7 mouse cellular contexts compared by ENCODE assay signal in the genomic region with DNA sequence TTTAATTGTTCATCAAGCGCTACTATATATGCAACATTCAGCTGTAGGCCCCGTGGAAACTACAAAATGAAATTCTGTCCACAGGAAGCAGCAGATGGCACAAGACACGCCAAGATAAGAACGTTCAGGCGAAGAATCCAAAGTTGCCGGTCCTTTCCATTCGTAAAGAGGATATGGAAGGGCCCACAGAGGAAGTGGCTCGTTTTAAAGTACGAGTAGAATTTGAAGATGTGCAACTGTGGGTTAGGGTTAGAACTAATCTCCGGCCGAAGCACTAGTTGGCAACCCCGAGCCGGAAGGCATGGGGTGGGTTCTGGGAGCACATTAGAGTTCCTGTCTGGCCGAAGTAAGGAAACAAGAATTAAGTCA. TPM values are rescaled to one million over a fixed set of nuclear protein-coding genes. Genes with fewer than 3 reads are reported as not detected.
DNase-seq lines count a peak whose midpoint lies in the region; ATAC-seq and TF ChIP-seq lines count a peak whose summit lies in the region.

No protein-coding gene starts in this region.

- H3K4me1 ChIP-seq in lung, postnatal 0 days (ENCODE audit: insufficient read depth, low read depth, low read length): no peaks in the 10 kb centered on the region
- H3K4me1 ChIP-seq in hindbrain, embryonic 16.5 days (ENCODE audit: control insufficient read depth, insufficient read depth, low read depth, low read length): peaks cover 6% of the 10 kb centered on the region
- 0 out of 2 replicates have a peak, but pooled peaks cover 5% of the 10 kb centered on the region for H3K4me1 ChIP-seq in midbrain, embryonic 12.5 days

- H3K27me3 ChIP-seq in lung, postnatal 0 days (replicated peaks; ENCODE audit: insufficient read depth, low read length): no peaks in the 10 kb centered on the region
- no peaks in the 10 kb centered on the region for H3K27me3 ChIP-seq in hindbrain, embryonic 16.5 days (replicated peaks; ENCODE audit: control insufficient read depth, insufficient read depth, low read length)
- H3K27me3 ChIP-seq in midbrain, embryonic 12.5 days: no peaks in the 10 kb centered on the region

- ATAC-seq in lung, postnatal 0 days: no peak; the same call in 1 of the 2 replicates
- ATAC-seq in common myeloid progenitor, adult 5-6 weeks (replicated peaks; ENCODE audit: low read depth, poor library complexity, severe bottlenecking): peak; percentile 77
- ATAC-seq in hindbrain, embryonic 16.5 days: no peak; the same call in 1 of the 2 replicates
- no peak; the same call in 1 of the 2 replicates for ATAC-seq in midbrain, embryonic 12.5 days (ENCODE audit: low FRiP score, low read depth)

- TF ChIP-seq CTCF in lung, postnatal 0 days (IDR thresholded peaks at IDR 0.05): no peak; the same call in 1 of the 2 replicates

- peak overlapping the region; percentile 95 for H3K27ac ChIP-seq in lung, postnatal 0 days (ENCODE audit: low read length)
- H3K27ac ChIP-seq in hindbrain, embryonic 16.5 days (ENCODE audit: low read depth, low read length): peak overlapping the region; percentile 92
- peak overlapping the region; percentile 85 for H3K27ac ChIP-seq in midbrain, embryonic 12.5 days (replicated peaks)

- under 1% methylated on average over 14 of the region's 14 CpGs for WGBS in lung, postnatal 0 days
- WGBS in hindbrain, embryonic 16.5 days: under 1% methylated on average over 14 of the region's 14 CpGs
- 1% methylated on average over 14 of the region's 14 CpGs for WGBS in midbrain, embryonic 12.5 days

- H3K36me3 ChIP-seq in lung, postnatal 0 days (ENCODE audit: insufficient read depth, low read length): peaks cover 12% of the 10 kb centered on the region
- peaks cover 17% of the 10 kb centered on the region for H3K36me3 ChIP-seq in hindbrain, embryonic 16.5 days (ENCODE audit: control insufficient read depth, insufficient read depth, low read length)
- peaks cover 25% of the 10 kb centered on the region for H3K36me3 ChIP-seq in midbrain, embryonic 12.5 days

- peak overlapping the region; percentile 61 for H3K4me2 ChIP-seq in lung, postnatal 0 days (replicated peaks; ENCODE audit: low read depth, low read length)
- peak overlapping the region; percentile 79 for H3K4me2 ChIP-seq in hindbrain, embryonic 16.5 days (ENCODE audit: low read length)
- H3K4me2 ChIP-seq in midbrain, embryonic 12.5 days (replicated peaks): peak overlapping the region; percentile 74

- peak overlapping the region; percentile 95 for H3K9ac ChIP-seq in lung, postnatal 0 days (replicated peaks; ENCODE audit: low read depth)
- peak overlapping the region; percentile 96 for H3K9ac ChIP-seq in hindbrain, embryonic 16.5 days (ENCODE audit: low read depth, low read length)
- H3K9ac ChIP-seq in midbrain, embryonic 12.5 days (replicated peaks): peak overlapping the region; percentile 83

- no peak for TF ChIP-seq EP300 in lung, postnatal 0 days (IDR thresholded peaks at IDR 0.05)

- no peaks in the 10 kb centered on the region for H3K9me3 ChIP-seq in lung, postnatal 0 days (ENCODE audit: low read length)
- H3K9me3 ChIP-seq in hindbrain, embryonic 16.5 days (ENCODE audit: control insufficient read depth, low read length): no peaks in the 10 kb centered on the region
- no peaks in the 10 kb centered on the region for H3K9me3 ChIP-seq in midbrain, embryonic 12.5 days

- peak; percentile 61 for DNase-seq in lung, postnatal 0 days (ENCODE audit: low spot score)
- no peak for DNase-seq in lung, postnatal 25 days (ENCODE audit: low spot score)
- DNase-seq in natural killer cell, adult 2 months (ENCODE audit: low spot score in 2 of 2): no peak
- DNase-seq in frontal cortex, postnatal 25 days (ENCODE audit: low spot score in 2 of 2): no peak

- peak overlapping the region; percentile 81 for H3K4me3 ChIP-seq in lung, postnatal 0 days (ENCODE audit: low read depth, low read length)
- peak overlapping the region; percentile 91 for H3K4me3 ChIP-seq in hindbrain, embryonic 16.5 days (ENCODE audit: low read length)
- H3K4me3 ChIP-seq in midbrain, embryonic 12.5 days: peak overlapping the region; percentile 80

RNA-seq across cellular contexts. Expression of a gene that starts 0.5 kb away (rescaled TPM):
- 14.5 and 17.5 TPM in 2 replicates for polyA plus RNA-seq in lung, postnatal 0 days (2015; fragmentation: Nextera tagmentation; extraction: Ambion mirVana)
- total RNA-seq in common myeloid progenitor, adult 5-6 weeks (2017): 84.4 and 114 TPM in 2 replicates
- 17.8 and 19.7 TPM in 2 replicates for polyA plus RNA-seq in hindbrain, embryonic 16.5 days (2015; fragmentation: Nextera tagmentation; extraction: Ambion mirVana)
- 24.4 and 29.3 TPM in 2 replicates for polyA plus RNA-seq in midbrain, embryonic 12.5 days (2016; fragmentation: Nextera tagmentation; extraction: Ambion mirVana)

RNA-seq across cellular contexts. Expression of a gene that starts 15.1 kb away (rescaled TPM):
- 3.1 and 3.9 TPM in 2 replicates for polyA plus RNA-seq in lung, postnatal 0 days (2015; fragmentation: Nextera tagmentation; extraction: Ambion mirVana)
- 0.23 TPM in 1 of 2 replicates, not detected in the other for total RNA-seq in common myeloid progenitor, adult 5-6 weeks (2017)
- polyA plus RNA-seq in hindbrain, embryonic 16.5 days (2015; fragmentation: Nextera tagmentation; extraction: Ambion mirVana): 12.6 and 16.7 TPM in 2 replicates
- polyA plus RNA-seq in midbrain, embryonic 12.5 days (2016; fragmentation: Nextera tagmentation; extraction: Ambion mirVana): 8.0 and 8.3 TPM in 2 replicates

RNA-seq across cellular contexts. Expression of a gene that starts 31.5 kb away (rescaled TPM):
- polyA plus RNA-seq in lung, postnatal 0 days (2015; fragmentation: Nextera tagmentation; extraction: Ambion mirVana): 7.4 and 10.7 TPM in 2 replicates
- not detected in 2 replicates for total RNA-seq in common myeloid progenitor, adult 5-6 weeks (2017)
- 129 and 141 TPM in 2 replicates for polyA plus RNA-seq in hindbrain, embryonic 16.5 days (2015; fragmentation: Nextera tagmentation; extraction: Ambion mirVana)
- polyA plus RNA-seq in midbrain, embryonic 12.5 days (2016; fragmentation: Nextera tagmentation; extraction: Ambion mirVana): 86.2 and 99.6 TPM in 2 replicates

RNA-seq across cellular contexts. Expression of a gene that starts 45.8 kb away (rescaled TPM):
- polyA plus RNA-seq in lung, postnatal 0 days (2015; fragmentation: Nextera tagmentation; extraction: Ambion mirVana): 3.7 and 5.1 TPM in 2 replicates
- total RNA-seq in common myeloid progenitor, adult 5-6 weeks (2017): not detected in 2 replicates
- polyA plus RNA-seq in hindbrain, embryonic 16.5 days (2015; fragmentation: Nextera tagmentation; extraction: Ambion mirVana): 7.9 and 9.0 TPM in 2 replicates
- polyA plus RNA-seq in midbrain, embryonic 12.5 days (2016; fragmentation: Nextera tagmentation; extraction: Ambion mirVana): 0.87 and 1.8 TPM in 2 replicates

RNA-seq across cellular contexts. Expression of a gene that starts 52.3 kb away (rescaled TPM):
- polyA plus RNA-seq in lung, postnatal 0 days (2015; fragmentation: Nextera tagmentation; extraction: Ambion mirVana): 9.2 and 12.1 TPM in 2 replicates
- total RNA-seq in common myeloid progenitor, adult 5-6 weeks (2017): 23.4 and 32.4 TPM in 2 replicates
- 9.1 and 10.1 TPM in 2 replicates for polyA plus RNA-seq in hindbrain, embryonic 16.5 days (2015; fragmentation: Nextera tagmentation; extraction: Ambion mirVana)
- polyA plus RNA-seq in midbrain, embryonic 12.5 days (2016; fragmentation: Nextera tagmentation; extraction: Ambion mirVana): 15.6 and 17.2 TPM in 2 replicates
